Mouse (Mus musculus) cortical plate, adult 2 months (tissue): ENCODE data around the gene Mafg.

Experiments
- CTCF ChIP-seq: fragments of 200-500 bp; IDR thresholded peaks from 2 replicates; pipeline ENCODE4 v1.5.1; 2011; ENCODE audit warnings: mild to moderate bottlenecking, control low read depth, low read length; ENCODE audit not compliant: insufficient read depth; ENCODE audit errors: extremely low read depth
- POLR2A ChIP-seq: fragments of 200-500 bp; IDR thresholded peaks from 2 replicates; pipeline ENCODE4 v1.6.1; 2011; ENCODE audit warnings: mild to moderate bottlenecking, low read length, control low read depth; ENCODE audit not compliant: insufficient read depth; ENCODE audit errors: extremely low read depth

DNA sequence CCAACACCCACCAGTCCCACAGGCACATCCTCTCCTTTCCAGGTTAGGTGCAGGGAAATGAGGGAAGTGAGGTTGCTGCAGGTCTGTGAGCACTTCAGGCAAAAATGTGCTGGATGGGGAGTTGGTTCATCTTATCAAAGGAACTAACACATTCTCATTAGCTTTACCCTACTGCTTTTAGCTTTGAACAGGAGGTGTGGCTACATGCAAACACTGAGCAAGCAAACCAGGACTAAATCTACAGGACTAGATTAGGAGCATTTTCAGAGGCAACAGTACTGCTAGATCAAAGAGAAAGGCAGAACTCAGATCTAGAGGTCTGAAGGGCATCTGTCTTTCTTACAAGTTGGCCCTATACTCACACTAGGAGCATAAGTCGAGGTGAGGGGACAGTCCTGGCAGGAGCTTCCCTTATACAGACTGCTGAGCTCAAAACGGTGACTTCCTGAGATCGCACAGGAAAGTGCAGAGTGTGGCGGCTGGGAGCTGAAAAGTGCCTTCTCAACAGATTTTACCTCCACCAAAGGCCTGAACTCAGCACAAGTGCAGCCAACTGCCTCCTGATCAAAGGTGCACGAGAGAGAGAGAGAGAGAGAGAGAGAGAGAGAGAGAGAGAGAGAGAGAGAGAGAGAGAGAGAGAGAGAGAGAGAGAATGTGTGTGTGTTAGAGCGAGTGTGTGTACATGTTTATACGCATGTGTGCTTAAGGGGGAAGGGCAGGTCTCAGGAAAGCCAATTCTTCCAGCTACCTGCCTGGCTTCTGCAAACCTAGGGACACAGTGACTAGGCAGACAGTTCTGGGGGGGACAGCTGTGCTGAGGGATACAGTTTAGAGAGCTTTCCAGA lies 2.3 kb downstream of the Mafg start:
- no peak for TF ChIP-seq POLR2A
- no peak for TF ChIP-seq CTCF
